Mouse (Mus musculus): ENCODE data around the gene Hmbs.
"Not testable (repeated sequence)": the region's sequence is repeated elsewhere in the genome, so short reads cannot be mapped to it uniquely, and the experiment has no call there.

The Hmbs gene

DNA sequence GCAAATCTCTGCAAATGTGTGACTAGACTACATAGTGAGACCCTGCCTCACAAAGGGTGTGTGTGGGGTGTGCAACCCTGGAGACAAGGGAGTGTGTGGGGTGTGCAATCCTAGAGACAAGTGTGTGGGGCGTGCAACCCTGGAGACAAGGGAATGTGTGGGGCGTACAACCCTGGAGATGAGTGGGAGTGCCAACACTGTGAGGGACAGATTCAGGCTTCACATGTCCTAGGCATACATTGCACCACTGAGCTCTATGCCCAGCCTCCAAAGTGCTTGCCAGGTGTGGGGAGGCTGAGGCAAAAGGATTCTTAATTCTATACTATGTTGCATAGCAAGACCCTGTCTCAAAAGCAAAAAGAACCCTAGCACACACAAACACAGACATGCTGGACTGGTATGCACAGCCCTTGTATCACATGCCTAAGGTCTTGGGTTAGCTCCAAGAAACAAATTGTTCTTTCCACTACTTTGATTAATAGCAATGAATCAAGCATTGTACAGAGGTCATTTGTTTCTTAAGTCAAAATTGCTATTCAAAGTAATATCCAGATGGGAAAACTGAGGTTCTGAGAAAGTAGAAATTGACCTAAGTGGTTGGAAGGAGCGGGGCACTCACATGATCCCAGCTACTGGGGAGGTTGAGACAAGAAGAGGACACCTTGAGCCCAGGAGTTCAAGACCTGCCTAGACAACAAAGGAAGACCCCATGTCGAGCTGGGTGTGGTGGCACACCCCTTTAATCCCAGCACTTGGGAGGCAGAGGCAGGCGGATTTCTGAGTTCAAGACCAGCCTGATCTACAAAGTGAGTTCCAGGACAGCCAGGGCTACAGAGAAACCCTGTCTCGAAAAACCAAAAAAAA is 1.8 kb upstream of the Hmbs start:
- CTCF ChIA-PET, result no interaction called here

DNA sequence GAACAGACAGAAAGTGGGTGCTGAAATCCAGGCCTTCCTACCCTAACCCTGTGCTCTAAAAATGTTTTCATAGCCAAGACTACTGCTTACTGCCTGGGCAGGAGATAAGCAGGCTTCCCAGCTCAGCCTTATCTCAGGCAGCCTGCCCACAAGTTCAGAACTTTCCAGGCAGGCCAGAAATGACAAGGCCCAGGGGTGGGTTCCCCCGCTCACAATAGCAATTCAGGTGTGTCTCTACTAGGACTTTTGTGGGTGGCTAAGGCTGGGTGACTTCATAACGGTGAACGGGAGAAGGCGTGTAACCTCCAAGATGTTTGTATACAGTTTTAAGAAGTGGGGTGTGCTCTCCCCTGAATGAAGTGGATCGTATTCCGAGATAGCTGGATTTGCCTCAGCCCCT is 738 bp downstream of the Hmbs start:
- CTCF ChIA-PET, result no interaction called here

DNA sequence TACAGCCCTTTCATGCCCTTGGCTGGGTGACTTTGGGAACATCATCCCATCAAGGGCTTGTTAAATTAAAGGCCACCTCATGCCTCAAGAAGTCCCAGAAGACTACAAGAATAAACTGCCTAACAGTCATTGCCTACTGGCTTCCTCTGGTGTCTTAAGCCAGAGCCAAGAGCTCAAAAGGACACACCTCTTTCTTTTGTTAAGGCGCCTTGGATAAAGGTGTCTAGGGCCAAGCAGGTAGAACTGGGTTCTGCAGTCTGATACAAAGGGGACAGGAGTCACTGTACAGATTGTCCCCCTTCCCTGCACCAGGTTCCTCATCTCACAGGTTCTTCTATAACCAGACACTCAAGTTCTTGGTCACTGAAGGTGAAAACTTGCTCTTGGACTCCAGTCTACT is 1.4 kb downstream of the Hmbs start:
- CTCF ChIA-PET, result no interaction called here

DNA sequence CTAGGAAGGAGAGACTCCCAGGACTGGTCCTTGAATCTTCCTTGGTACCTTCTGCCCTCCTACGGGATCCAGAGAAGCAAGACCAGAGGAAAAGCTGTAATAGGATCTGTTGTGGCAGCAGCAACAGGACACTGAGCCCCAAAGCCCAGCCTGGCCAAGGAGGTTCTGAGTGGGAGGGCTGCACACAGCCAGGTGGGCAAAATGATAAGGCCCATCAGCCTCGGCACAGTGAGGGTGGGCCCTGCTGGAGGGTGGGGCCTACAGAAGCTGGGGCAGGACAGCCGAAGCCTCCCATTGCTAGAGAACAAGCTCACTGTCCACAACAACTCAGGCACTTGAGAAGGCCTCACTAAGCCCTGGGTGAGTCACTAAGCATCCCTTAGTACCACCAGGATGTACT is 1.9 kb downstream of the Hmbs start:
- CTCF ChIA-PET, result no interaction called here

DNA sequence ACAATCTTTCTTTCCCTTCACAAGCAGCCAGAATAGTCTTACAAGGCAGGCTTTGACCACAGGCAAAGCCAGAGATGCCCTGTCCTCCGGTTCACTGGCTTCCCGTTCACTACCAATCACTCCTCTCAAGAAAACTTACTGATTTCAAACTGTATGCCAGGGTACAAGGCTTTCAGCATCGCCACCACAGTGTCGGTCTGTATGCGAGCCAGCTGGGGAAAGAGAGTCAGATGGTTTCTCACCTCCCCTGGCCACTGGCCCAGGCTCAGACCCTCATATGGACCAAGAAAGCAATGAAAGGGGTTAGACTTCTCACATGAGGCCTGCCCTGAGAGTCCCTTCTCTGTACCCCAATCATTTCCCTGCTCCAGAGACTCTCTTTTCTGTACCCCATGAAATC is 2.5 kb downstream of the Hmbs start:
- CTCF ChIA-PET, result no interaction called here

DNA sequence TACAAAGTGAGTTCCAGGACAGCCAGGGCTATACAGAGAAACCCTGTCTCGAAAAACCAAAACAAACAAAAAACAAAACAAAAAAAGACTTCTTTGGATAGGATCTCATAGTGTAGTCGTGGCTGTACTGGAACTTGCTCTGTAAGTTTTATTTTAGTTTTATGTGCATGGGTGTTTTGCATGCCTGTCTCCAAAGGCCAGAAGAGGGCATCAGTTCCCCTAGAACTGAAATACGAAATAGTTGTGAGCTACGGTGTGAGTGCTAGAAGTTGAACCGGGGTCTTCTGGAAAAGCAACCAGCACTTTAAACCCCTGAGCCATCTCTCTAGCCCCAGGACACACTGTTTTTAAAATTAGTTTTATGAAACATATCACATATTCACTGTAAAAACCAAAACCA is 5.5 kb downstream of the Hmbs start:
- CTCF ChIA-PET, result interaction anchor here (0.6 kb wide), 2 partner anchors 47 to 320 kb away, joined by 4 read pairs; no protein-coding TSS in a partner anchor

DNA sequence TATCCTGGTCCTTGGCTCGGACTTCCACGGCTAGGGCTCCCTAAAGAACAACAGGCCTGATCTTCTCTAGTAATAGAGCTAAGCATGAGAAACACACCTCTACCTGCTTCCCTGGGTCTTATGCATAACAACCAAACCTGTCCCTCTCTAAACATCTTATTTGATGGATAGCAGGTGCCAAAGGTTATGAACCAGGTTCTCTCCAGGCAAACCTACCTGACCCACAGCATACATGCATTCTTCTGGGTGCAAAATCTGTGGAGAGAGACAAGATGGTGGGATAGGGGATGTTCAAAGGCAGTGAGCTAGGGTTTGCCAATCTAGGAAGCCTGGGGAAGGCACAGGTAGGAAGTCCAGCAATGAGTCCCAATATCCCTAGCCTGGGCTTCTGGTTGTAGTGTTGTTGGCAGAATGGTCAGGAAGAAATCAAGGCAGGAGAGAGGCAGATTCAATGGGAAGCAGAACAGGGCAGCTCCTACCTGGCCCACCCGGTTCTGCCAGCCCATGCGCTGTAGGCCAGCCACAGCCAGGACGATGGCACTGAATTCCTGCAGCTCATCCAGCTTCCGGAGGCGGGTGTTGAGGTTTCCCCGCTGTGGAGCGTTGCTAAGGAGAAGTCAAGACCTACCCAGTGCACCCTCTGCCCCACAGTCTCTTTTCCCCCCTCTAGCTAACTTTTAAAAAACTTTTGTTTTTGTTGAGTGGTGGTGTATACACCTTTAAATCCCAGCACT is 6.4 kb downstream of the Hmbs start:
- CTCF ChIA-PET, result no interaction called here

DNA sequence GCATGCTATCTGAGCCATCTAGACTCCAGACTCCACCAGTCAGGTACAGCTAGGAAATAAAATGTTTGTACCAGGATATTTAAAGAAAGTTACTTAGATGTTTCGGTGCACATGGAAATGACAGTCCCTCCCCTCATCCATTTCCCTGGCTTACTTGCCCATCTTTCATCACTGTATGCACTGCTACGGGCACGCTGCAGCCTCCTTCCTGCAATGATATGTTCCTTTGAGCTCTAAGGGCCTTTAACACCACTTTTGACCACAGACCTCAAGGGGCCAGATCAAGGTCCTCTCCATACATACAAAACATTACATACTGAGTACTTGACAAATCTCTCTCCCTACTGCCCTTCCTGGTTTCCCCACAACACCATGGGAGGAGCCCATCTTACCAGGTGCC is 7.1 kb downstream of the Hmbs start:
- CTCF ChIA-PET, result no interaction called here

DNA sequence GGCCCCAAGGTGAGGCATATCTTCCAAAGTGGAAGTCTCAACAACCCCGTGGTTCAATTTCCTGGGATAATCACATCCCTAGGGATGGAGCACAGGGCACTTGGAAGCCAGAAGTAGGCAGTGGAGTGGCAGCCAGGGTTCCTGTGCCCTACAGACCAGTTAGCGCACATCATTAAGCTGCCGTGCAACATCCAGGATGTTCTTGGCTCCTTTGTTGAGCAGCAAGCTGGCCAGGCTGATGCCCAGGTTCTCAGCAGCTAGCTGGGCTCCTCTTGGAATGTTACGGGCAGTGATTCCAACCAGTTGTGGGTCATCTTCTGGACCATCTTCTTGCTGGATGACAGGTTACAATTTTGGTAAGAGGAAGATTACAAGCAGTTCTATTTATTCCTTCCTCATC is 7.5 kb downstream of the Hmbs start:
- CTCF ChIA-PET, result not testable (repeated sequence)

DNA sequence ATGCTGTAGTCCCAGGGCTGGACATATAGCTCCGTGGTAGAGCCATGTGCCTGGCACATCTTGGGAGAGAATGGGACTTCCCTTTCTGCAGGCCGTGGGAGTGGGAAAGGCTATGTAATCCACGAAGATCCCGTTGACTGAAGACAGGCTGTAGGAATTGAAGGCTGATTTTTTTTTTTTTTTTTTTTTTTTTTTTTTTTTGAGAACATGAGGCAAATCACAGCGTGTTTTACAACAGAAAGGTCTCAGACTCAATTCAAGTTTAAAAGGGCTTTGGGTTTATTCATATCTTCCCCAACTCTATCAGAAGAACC is 8.0 kb downstream of the Hmbs start:
- CTCF ChIA-PET, result interaction anchor here (0.5 kb wide), 1 partner anchor 29 kb away, joined by 4 read pairs; no protein-coding TSS in a partner anchor

DNA sequence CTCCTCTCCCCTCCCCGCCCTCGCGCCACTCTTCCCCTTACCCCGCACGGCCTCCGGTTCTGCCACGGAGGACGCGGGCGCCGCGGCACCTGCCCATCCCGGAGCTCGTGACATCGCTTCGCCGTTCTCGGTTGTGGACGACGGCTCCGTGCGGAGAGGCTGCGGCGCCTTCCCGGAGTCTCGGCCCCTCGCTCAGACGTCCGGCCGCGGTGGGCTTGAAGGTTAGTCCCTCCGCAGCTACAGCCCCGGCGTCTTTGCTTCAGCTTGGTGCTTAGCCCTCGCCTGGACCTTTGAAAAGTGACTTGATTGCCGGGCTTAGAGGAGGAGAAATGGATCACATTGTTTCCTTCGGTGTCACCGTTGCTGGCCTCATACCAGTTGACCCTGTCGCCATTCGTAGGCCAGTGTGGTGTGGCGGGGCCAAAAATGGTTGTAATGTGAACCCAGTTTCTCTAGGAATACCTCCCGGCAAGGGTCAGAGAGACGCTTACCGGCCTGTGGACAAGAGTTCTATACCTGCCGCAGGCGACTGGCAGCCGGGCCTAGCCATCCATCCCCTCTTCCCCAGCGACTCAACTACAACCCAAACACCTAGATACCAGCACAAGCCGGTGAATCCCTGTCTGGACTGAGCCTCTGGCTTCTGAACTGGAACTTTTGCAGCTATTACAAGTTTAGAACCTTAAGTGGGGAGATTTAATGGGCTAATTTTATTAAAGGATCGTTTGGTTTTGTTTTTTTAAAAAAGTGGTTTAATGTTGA is 8.5 kb downstream of the Hmbs start:
- CTCF ChIA-PET, result interaction anchor here (0.5 kb wide), 1 partner anchor 28 kb away, joined by 4 read pairs; no protein-coding TSS in a partner anchor

DNA sequence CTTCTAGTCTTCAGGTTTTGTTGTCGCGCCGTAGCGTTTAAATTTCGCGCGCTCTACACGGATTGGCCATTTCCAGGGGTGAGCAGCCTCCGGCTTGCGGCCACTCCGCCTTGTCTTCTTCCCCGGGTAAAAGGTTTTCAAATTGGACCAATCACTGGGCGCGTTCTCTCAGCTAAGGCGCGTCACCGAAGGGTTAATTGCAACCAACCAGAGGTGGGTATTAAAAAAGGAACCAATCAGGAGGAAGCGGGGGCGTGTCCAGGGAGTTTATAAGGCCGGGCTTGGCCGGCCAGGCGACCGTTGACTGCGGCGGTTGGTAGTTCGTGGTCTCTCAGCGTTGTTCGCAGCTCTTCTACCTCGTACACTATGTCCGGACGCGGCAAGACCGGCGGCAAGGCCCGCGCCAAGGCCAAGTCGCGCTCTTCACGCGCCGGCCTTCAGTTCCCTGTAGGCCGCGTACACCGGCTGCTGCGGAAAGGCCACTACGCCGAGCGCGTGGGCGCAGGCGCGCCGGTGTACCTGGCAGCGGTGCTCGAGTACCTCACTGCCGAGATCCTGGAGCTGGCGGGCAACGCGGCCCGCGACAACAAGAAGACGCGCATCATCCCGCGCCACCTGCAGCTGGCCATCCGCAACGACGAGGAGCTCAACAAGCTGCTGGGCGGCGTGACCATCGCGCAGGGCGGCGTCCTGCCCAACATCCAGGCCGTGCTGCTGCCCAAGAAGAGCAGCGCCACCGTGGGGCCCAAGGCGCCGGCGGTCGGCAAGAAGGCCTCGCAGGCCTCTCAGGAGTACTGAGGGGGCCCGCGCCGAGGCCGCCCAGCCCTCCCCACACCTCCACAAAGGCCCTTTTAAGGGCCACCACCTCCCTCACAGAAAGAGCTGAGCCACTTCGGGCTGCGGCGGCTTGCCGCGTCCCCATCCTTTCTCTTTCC is 9.4 kb downstream of the Hmbs start, which contains the start of gene H2afx:
Gene H2afx, plus strand, starts transcription at position 299 of the 935 bp plus-strand sequence.
- CTCF ChIA-PET, result no interaction called here

DNA sequence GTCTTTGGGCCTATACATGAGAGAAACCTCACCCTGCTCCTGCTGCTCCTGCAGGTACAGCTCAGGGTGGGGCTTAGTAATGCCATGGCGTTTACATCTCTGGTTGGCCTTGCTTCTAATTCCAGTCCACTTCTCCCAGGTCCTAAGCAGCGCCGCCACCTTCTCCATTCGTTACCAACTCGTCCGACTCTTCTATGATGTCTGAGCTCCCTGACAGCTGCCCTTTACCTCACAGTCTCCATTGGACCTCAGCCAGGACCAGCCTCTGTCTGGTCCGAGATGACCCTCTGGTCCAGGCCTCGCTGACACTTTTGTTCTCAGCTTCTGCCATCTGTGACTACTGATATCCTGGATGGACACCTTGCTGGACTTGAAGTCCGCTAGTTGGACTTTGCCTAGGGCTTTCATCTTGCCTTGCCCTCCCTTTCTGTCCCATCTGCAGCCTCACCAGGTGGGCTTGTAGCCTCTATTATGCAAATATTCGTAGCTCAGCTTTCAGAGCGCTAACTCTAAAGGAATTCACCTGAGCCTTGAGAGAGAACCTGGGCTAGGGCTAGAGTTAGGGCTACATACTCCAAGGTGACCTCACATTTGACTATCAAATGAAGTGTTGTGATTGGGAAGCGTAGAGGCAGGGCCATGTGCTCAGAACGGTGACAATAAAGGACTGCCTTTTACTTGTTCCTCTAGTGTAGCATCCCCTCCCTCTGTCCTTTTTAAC is 10.9 kb downstream of the Hmbs start:
- CTCF ChIA-PET, result interaction anchor here (0.6 kb wide), 1 partner anchor 44 kb away, joined by 6 read pairs; no protein-coding TSS in a partner anchor

DNA sequence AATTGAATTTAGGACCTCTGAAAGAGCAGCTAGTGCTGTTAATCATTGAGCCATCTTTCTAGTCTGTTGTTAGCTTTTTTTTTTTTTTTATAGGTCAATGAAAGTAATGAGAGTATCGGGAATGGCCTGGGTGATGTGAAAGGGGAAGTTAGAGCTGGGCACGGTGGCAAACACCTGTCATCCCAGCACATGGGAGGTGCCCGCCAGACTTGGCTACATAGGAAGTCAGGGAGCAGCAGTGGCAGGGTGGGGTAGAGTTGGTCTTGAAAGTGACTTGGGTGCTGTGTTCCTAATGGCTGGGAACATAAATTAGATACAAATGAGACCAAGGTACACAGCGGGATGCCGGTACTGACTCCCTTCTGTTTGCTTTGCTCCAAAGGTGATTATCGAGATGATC is 13.3 kb downstream of the Hmbs start:
- CTCF ChIA-PET, result interaction anchor here (0.5 to 0.7 kb wide), 4 partner anchors 162 to 1945 kb away, joined by 3 to 18 read pairs (median 3); no protein-coding TSS in a partner anchor

DNA sequence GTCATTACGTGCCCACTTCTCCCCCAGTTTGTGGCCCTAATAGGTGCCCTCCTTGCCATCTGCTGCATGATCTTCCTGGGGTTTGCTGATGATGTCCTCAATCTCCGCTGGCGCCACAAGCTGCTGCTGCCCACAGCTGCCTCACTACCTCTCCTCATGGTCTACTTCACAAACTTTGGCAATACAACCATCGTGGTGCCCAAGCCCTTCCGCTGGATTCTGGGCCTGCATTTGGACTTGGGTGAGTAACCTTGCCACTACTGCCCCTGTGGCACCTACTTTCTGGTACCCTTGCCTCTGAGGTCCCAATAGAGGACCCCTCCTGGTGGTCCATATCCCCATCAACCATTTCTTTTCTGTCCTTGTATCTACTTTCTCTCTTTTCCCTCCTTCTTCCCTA is 16.1 kb downstream of the Hmbs start:
- CTCF ChIA-PET, result no interaction called here

DNA sequence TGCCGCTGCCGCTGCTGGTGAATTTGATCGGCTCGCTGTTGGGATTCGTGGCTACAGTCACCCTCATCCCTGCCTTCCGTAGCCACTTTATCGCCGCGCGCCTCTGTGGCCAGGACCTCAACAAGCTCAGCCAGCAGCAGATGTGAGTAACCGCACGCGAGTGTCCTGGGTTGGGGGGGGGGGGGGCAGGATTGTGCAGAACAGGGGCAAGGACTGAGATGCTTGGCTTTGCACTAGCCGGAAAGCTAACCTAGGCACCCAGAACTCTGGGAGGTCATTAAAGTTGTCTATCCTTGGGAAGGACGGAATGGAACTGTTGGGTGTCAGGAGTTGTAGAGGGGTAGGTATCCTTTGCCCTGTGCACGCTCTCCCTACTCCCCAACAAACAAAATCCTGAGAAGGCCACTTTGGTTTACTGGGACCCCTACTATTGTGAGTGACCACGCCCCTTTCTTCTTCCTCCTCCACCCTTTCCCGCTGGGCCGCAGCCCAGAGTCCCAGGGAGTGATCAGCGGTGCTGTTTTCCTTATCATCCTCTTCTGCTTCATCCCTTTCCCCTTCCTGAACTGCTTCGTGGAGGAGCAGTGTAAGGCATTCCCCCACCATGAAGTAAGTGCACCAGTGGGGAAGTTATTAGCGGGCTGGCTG is 16.8 kb downstream of the Hmbs start:
- CTCF ChIA-PET, result interaction anchor here (0.8 to 1.4 kb wide), 2 partner anchors 20 to 40 kb away, joined by 3 to 4 read pairs; no protein-coding TSS in a partner anchor

DNA sequence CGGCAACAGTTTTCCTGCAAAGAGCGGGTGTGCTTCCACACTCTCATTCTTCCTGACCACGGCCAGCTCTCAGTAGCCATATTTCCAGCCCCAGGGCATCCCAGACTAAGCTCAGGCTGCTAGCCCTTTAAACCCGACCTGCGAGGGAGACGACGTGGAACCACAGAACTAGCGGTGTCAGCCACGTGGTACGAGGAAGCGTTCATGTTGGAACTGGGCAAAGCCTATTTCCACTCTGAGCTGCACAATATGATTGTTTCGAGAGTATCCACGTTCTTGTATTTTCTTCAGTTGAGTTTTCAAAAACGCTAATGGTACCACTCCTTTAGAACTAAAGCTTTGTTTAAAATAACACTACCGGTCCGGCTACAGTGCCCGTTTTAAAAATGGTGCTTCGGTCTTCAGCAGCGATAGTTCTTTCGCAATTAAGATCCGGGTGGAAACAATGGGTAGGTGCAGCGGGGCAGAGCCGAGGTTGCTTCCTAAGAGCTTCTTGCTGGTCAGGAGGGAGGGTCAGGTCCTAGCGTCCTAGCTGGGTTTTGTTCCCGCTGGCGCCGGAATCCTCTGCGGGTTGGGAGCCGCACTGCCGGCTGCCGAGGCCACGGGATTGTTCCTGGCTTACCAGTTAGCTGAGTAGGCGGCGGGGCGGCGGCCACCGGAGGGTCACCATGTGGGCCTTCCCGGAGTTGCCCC is 17.5 kb downstream of the Hmbs start:
- CTCF ChIA-PET, result interaction anchor here (0.8 to 1.4 kb wide), 2 partner anchors 21 to 39 kb away, joined by 3 to 4 read pairs; no protein-coding TSS in a partner anchor

DNA sequence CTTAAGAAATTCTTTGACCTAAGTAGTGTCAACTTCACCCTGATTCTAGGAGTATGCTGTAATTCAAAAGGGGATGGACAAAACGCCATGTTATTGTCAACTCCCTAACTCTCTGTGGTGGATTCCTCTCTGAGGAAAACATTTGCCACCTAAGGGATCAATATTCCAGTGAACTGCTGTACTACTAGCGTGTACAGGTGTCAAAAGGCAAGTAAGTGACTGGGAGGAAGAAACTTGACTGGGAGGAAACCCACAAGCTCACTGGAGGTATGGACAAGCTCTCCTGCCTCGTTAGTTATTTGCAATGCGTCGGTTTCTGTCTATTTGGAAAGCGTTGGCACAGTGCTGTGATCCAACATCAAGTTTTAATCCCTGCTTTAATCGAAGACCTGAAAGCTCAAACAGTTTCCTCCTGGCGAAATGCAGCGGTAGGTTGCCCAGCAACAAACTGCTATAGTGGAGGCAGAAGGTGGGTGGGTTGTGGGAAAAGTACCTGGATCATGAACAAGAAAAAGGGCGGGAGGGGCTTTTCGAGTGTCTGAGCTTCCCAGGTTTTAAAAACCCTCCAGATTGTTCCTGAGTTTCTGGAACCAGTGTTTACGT is 18.2 kb downstream of the Hmbs start, which contains the start of gene Dpagt1:
Gene Dpagt1, plus strand, starts transcription at position 252 of the 603 bp plus-strand sequence.
- CTCF ChIA-PET, result interaction anchor here (1.4 kb wide), 1 partner anchor 38 kb away, joined by 4 read pairs; no protein-coding TSS in a partner anchor

Data from spleen, embryonic (tissue).